Mouse (Mus musculus) spleen, adult 2 months (tissue): ENCODE results near the gene Ebf4. TPM values are rescaled to one million over a fixed set of nuclear protein-coding genes. Genes with fewer than 3 reads are reported as not detected.

Experiments used
- DNase-seq, 2 experiments: peaks; one replicate each; pipeline versions ENCODE4 v3.0.0 to v3.0.0-alpha.2; 2012 to 2021; ENCODE audit warnings: low spot score in 2 of 2, low read depth in 1 of 2
- H3K27ac ChIP-seq: fragments of 200-500 bp; 2 replicates; pipeline ENCODE4 v1.5.1; 2012; ENCODE audit warnings: low read length, inconsistent platforms; ENCODE audit not compliant: insufficient read depth
- H3K27me3 ChIP-seq: fragments of 200-500 bp; 2 replicates; pipeline ENCODE4 v1.6.1; 2012; ENCODE audit warnings: mild to moderate bottlenecking, moderate library complexity, low read length, inconsistent platforms; ENCODE audit not compliant: control insufficient read depth, insufficient read depth
- H3K36me3 ChIP-seq: fragments of 200-500 bp; 2 replicates; pipeline ENCODE4 v1.6.1; 2012; ENCODE audit warnings: mild to moderate bottlenecking, low read length, inconsistent platforms; ENCODE audit not compliant: control insufficient read depth, insufficient read depth
- H3K4me1 ChIP-seq: fragments of 200-500 bp; 2 replicates; pipeline ENCODE4 v1.6.1; 2011; ENCODE audit warnings: inconsistent platforms; ENCODE audit not compliant: control insufficient read depth, insufficient read depth, insufficient read length
- H3K4me3 ChIP-seq: fragments of 200-500 bp; 2 replicates; pipeline ENCODE4 v1.5.1; 2011; ENCODE audit warnings: mild to moderate bottlenecking, inconsistent platforms; ENCODE audit not compliant: insufficient read depth, insufficient read length; ENCODE audit errors: extremely low read depth
- CTCF ChIP-seq: fragments of 200-500 bp; IDR thresholded peaks from 2 replicates; pipeline ENCODE4 v1.5.1; 2011; ENCODE audit warnings: mild to moderate bottlenecking, inconsistent platforms; ENCODE audit not compliant: insufficient read depth, insufficient read length, insufficient replicate concordance; ENCODE audit errors: extremely low read depth
- POLR2A ChIP-seq: fragments of 200-500 bp; IDR thresholded peaks from 2 replicates; pipeline ENCODE4 v1.6.1; 2011; ENCODE audit warnings: low read depth, low read length, inconsistent platforms
- WGBS: fragments of 180-500 bp; shearing (Covaris S2); methylation state at CpG from one replicate; pipeline ENCODE4 v1.1.7; 2018; 5-methylcytosine and 5-hydroxymethylcytosine counted together
- polyA plus RNA-seq: library from polyadenylated mRNA; depleted of rRNA; stranded (reverse); fragments of >200 nt; gene quantifications from 2 replicates; pipeline ENCODE4 v1.2.3, GENCODE M21; 2012

The Ebf4 gene
- polyA plus RNA-seq, 1 experiment: 1.5 TPM

GRCm38 (mm10) chr2:130329502-130329901 is 34.5 kb downstream of the Ebf4 start:
- Histone ChIP-seq H3K36me3 (no peaks in the 10 kb centered on the region), H3K4me1 (no peaks in the 10 kb centered on the region), H3K27me3 (no peaks in the 10 kb centered on the region), H3K4me3 (no peak overlapping the region), H3K27ac (no peak overlapping the region)
- TF ChIP-seq CTCF: no peak
- no peak for TF ChIP-seq POLR2A
- DNase-seq: no peak
- WGBS: 88% methylated on average over 2 of the region's 2 CpGs

DNA sequence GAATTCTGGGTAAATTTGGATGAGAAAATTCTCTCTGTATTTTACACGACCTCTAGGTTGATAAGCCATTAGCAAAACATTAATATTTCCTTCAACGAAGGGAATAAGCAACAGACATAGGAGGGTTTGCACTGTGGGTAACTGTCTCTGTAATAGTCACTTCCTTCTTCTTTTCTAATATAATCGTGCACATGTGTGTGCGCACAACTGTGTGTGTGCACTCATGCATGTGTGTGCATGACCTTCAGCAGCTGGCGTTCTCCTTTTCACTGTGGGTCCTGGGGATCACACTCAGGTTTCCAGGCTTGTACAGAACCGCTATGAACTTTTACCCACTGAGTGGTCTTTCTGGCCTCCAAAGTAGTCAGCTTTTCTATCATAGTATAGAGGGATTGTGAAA is 40.1 kb downstream of the Ebf4 start:
- DNase-seq: no peak
- WGBS: 39% methylated on average over 6 of the region's 6 CpGs

DNA sequence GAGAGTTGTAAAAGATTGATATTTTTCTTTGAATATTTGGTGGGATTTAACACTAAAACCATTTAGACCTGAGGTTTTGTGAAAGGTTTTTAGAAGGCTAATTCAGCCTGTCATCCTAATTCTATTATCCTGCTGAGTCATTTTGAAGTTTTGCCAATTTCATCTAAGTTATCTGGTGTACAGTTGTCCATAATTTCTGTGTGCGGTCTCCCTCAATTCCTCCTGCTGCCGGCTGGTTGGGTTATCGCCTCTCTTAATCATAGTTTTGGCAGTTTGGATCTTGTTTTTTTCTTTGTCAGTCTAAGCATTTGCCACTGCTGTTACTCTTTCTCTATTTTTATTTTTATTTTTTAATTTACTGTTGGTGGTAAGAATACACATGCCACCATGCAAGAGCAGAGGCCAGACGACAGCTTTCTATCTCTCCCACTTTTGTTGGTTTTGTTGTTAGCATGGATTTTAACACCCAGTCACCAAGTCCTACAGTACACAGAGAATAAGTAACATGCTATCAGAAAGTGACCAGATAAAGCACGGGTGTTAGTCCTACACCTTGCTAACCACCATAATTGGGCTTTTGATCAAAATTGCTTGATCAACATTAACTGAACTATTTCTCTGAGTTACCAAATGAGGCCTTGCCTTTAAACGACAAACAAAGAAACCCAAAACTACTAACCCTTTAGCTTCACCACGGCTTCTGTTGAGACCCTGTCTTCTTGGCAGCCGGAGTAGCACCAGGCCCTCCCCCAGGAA is 45.7 kb downstream of the Ebf4 start:
- Histone ChIP-seq H3K27ac (no peak overlapping the region), H3K27me3 (no peaks in the 10 kb centered on the region), H3K4me1 (no peaks in the 10 kb centered on the region), H3K4me3 (no peak overlapping the region), H3K36me3 (no peaks in the 10 kb centered on the region)
- TF ChIP-seq CTCF (no peak), POLR2A (no peak)
- no peak for DNase-seq
- WGBS: 78% methylated on average over 8 of the region's 8 CpGs

More for the DNA sequence above, 40.1 kb downstream of the Ebf4 start:
- no peak overlapping the region for H3K27ac ChIP-seq
- no peaks in the 10 kb centered on the region for H3K4me1 ChIP-seq
- no peak overlapping the region for H3K4me3 ChIP-seq
- no peak for TF ChIP-seq CTCF
- no peak for TF ChIP-seq POLR2A
- no peaks in the 10 kb centered on the region for H3K27me3 ChIP-seq
- no peaks in the 10 kb centered on the region for H3K36me3 ChIP-seq

DNA sequence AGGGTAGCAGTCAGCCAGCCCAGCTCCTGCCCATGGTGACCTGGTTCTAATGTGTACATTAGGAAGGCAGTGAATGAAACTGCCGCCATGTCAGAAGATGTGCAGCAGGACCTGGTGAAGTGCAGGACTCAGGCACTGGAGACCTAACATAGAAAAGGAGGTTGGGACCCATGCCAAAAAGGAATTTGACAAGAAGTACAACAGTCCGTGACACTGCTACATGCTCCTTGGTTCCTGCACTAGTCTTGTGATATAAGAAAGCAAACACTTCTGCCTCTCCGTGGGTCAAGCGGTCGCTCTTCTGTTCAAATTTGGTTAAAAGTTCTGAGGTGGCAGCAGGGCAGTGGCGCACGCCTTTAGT is 46.2 kb downstream of the Ebf4 start:
- Histone ChIP-seq H3K27me3 (no peaks in the 10 kb centered on the region), H3K36me3 (no peaks in the 10 kb centered on the region), H3K27ac (no peak overlapping the region), H3K4me3 (no peak overlapping the region), H3K4me1 (no peaks in the 10 kb centered on the region)
- no peak for DNase-seq
- WGBS: 84% methylated on average over 7 of the region's 7 CpGs
- TF ChIP-seq POLR2A: no peak
- TF ChIP-seq CTCF: no peak

- WGBS: 91% methylated on average over 3 of the region's 3 CpGs
- Histone ChIP-seq H3K36me3 (no peaks in the 10 kb centered on the region), H3K4me3 (no peak overlapping the region), H3K27me3 (no peaks in the 10 kb centered on the region), H3K27ac (no peak overlapping the region), H3K4me1 (no peaks in the 10 kb centered on the region)
- no peak for DNase-seq
- TF ChIP-seq POLR2A: no peak
- TF ChIP-seq CTCF: no peak
These were observed 55.4 kb downstream of the Ebf4 start for GRCm38 (mm10) chr2:130350376-130350775.

GRCm38 (mm10) chr2:130351758-130352339 is 56.9 kb downstream of the Ebf4 start:
- Histone ChIP-seq H3K4me3 (no peak overlapping the region), H3K27me3 (no peaks in the 10 kb centered on the region), H3K27ac (no peak overlapping the region), H3K36me3 (no peaks in the 10 kb centered on the region), H3K4me1 (no peaks in the 10 kb centered on the region)
- WGBS: 54% methylated on average over 5 of the region's 5 CpGs
- TF ChIP-seq CTCF: no peak
- no peak for TF ChIP-seq POLR2A
- DNase-seq: no peak

DNA sequence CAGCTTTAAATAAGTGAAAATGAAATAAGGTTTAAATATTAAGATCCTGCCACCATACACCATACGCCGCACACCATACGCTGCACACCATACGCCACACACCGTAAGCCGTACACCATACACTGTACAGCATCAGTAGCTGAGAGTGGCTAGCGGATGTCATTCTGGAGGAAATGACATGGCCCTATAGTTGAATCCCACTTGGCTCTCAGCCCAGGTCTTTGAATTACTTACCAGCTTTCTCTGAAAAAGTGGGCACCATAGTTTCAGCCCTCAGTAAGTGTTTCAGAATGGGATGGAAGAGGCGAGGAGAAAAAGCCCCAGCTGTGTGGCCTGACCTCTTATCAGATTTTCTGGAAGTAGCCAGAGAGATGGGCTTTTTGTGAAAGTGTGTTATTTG is 58.4 kb downstream of the Ebf4 start:
- DNase-seq: no peak
- Histone ChIP-seq H3K4me1 (no peaks in the 10 kb centered on the region), H3K36me3 (no peaks in the 10 kb centered on the region), H3K4me3 (no peak overlapping the region), H3K27me3 (no peaks in the 10 kb centered on the region), H3K27ac (no peak overlapping the region)
- TF ChIP-seq POLR2A (no peak), CTCF (no peak)
- 91% methylated on average over 8 of the region's 8 CpGs for WGBS
